Mouse (Mus musculus) kidney, adult 2 months (tissue): Measurements from ENCODE around the gene Slc4a8. TPM values are rescaled to one million over a fixed set of nuclear protein-coding genes. Genes with fewer than 3 reads are reported as not detected.
"Not testable (repeated sequence)": the region's sequence is repeated elsewhere in the genome, so short reads cannot be mapped to it uniquely, and the experiment has no call there.

Experiments
- DNase-seq: peaks from one replicate; pipeline ENCODE4 v3.0.0; 2021
- H3K27ac ChIP-seq: fragments of 200-500 bp; 2 replicates; pipeline ENCODE4 v1.5.1; 2012; ENCODE audit warnings: low read depth, low read length, control low read depth, inconsistent platforms; ENCODE audit not compliant: insufficient read depth
- H3K27me3 ChIP-seq: fragments of 200-500 bp; replicated peaks from 2 replicates; pipeline ENCODE4 v1.6.1; 2012; ENCODE audit warnings: mild to moderate bottlenecking, moderate library complexity, low read length, inconsistent platforms; ENCODE audit not compliant: control insufficient read depth, insufficient read depth
- H3K36me3 ChIP-seq: fragments of 200-500 bp; 2 replicates; pipeline ENCODE4 v1.6.1; 2012; ENCODE audit warnings: mild to moderate bottlenecking, moderate library complexity, low read length, inconsistent platforms; ENCODE audit not compliant: control insufficient read depth, insufficient read depth
- H3K4me1 ChIP-seq: fragments of 200-500 bp; 2 replicates; pipeline ENCODE4 v1.6.1; 2011; ENCODE audit warnings: low read length; ENCODE audit not compliant: control insufficient read depth, insufficient read depth
- H3K4me3 ChIP-seq: fragments of 200-500 bp; 2 replicates; pipeline ENCODE4 v1.5.1; 2011; ENCODE audit warnings: mild to moderate bottlenecking, low read depth, low read length, control low read depth; ENCODE audit not compliant: insufficient read depth
- CTCF ChIP-seq: fragments of 200-500 bp; conservative IDR thresholded peaks from 2 replicates; pipeline ENCODE4 v1.5.1; 2011; ENCODE audit warnings: low read depth, mild to moderate bottlenecking, control low read depth, low read length, moderate library complexity, mixed read lengths; ENCODE audit not compliant: insufficient read depth, insufficient read length
- POLR2A ChIP-seq: fragments of 200-500 bp; IDR thresholded peaks from one replicate; pipeline ENCODE4 v1.6.1; 2011; ENCODE audit warnings: low read depth, low read length, control low read depth
- whole genome bisulfite sequencing: fragments of 180-500 bp; shearing (Covaris S2); methylation state at CpG from one replicate; pipeline ENCODE4 v1.1.7; 2018; 5-methylcytosine and 5-hydroxymethylcytosine counted together
- polyA plus RNA-seq: library from polyadenylated mRNA; depleted of rRNA; stranded (reverse); fragments of >200 nt; gene quantifications from 2 replicates; pipeline ENCODE4 v1.2.3, GENCODE M21; 2012

Slc4a8 gene
- polyA plus RNA-seq, 1 experiment = 5.9 TPM

DNA sequence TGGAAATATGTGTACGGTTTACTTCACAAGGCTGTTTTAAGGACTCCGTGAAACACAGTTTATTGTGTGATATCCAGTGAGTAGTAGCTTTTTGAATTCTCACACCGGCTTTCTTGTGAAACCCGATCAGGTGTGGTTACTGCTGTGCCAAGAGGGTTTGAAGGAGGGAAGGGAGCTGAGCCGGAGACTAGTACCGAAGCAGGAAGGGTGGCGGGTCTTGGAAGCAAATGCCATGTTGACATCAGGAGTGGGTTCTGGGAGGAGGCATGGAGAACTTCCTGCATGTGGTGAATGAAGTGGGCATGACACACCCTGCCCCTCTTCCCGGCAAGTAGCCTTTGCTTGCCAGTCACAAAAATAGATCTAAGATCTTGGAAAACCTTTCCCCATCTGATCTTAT is 1.1 kb downstream of the Slc4a8 start:
- no peak for DNase-seq
- Histone ChIP-seq H3K27ac (no peak overlapping the region), H3K4me1 (no peaks in the 10 kb centered on the region; the same call in 1 of the 2 replicates), H3K27me3 (no peaks in the 10 kb centered on the region), H3K4me3 (no peak overlapping the region; the same call in none of the 2 replicates), H3K36me3 (no peaks in the 10 kb centered on the region)
- TF ChIP-seq CTCF = no peak
- no peak for TF ChIP-seq POLR2A
- WGBS = 43% methylated on average over 8 of the region's 8 CpGs

DNA sequence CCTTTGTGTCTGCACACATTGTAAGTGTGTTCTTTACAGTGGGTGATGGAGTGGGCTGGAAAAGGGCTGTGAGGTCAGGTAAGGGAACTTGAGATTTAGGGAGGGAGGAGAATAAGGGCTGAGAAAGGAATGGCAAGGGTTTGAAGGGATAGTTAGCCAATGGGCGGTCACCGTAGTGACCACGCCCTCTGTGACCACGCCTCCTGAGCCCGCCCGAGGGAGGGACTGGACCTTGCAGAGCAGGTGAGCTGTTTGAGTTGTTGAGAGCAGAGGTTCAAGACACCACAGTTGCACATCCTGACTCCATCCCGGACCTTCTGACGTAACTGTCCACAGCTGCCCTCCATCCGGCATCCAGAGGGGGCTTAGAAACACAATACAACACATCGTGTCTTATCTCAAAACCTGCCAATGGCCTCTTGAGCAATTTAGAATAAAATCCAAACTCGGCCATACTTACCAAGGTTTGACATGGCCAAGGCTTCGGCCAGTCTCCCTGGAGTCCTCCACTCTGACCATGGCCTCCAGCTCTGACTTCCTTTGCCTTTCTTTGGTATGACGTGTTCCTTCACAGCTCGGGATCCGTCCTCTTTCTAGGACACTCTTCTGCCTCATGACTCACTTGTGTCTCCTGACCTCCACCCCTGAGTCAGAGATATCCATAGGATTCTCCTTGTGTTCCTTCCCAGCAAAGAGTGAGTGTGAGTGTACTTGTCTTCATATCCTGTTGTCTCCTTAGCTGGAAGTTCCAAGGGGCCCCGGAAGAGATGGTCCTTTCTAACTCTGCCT is 2.8 kb downstream of the Slc4a8 start:
- Histone ChIP-seq H3K27me3 (no peaks in the 10 kb centered on the region), H3K27ac (no peak overlapping the region), H3K4me3 (no peak overlapping the region), H3K36me3 (no peaks in the 10 kb centered on the region), H3K4me1 (no peaks in the 10 kb centered on the region; the same call in 1 of the 2 replicates)
- WGBS = 85% methylated on average over 16 of the region's 16 CpGs
- DNase-seq = no peak
- TF ChIP-seq CTCF (no peak), POLR2A (no peak)

DNA sequence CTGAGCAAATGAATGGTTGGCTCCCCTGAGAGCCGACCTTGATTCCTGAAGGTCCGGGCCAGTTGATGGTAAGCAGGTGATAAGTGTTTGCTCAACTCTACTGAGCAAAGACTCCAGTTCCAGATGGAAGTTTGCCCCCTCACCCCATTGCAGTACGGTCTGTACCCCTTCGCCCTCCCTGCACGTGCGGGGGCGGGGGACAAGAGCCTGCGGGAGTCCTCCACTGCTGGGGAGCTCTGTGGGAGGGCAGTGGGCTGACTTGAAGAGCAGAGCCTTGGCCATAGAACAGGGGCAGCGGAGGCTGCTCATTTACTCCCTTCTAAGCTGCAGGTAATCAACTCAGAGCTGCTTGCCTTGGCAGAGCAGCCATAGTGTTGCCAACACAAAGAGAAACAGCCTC is 5.3 kb downstream of the Slc4a8 start:
- H3K27me3 ChIP-seq = no peaks in the 10 kb centered on the region
- H3K27ac ChIP-seq = no peak overlapping the region
- 59% methylated on average over 9 of the region's 9 CpGs for WGBS
- no peaks in the 10 kb centered on the region for H3K36me3 ChIP-seq
- H3K4me1 ChIP-seq = no peaks in the 10 kb centered on the region
- H3K4me3 ChIP-seq = no peak overlapping the region
- TF ChIP-seq CTCF (no peak), POLR2A (no peak)
- no peak for DNase-seq

DNA sequence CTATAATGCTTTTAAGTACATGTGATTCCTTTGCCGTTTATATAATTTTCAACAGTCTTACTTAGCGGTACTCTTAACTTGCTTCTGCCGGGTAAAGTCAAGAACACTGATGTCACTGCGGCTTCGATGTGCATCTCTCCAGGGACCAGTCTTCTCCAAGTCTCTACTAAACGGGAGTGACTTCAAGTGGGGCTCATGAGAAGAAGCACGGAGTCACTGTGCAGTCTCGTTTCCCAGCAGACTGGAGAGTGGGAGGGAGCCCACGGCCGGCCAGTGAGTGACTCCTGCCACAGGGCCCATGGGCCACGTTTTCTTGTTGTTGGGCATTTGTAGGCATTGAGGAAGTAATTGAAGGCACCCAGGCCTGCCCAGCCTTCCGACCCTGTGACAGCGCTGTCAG is 6.3 kb downstream of the Slc4a8 start:
- TF ChIP-seq CTCF (no peak), POLR2A (no peak)
- WGBS = 89% methylated on average over 13 of the region's 13 CpGs
- no peaks in the 10 kb centered on the region for H3K27me3 ChIP-seq

DNA sequence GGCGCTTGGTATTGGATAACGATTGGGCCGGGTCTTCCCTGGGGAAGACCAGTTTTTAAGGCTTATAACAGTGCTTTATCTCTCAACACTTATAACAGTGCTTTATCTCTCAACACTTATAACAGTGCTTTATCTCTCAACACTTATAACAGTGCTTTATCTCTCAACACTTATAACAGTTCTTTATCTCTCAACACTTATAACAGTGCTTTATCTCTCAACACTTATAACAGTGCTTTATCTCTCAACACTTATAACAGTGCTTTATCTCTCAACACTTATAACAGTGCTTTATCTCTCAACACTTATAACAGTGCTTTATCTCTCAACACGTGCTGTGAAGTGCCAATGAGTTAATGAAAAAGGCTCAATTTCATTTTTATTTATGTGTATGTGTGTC is 7.5 kb downstream of the Slc4a8 start:
- not testable (repeated sequence) for H3K27me3 ChIP-seq, H3K4me1 ChIP-seq, H3K36me3 ChIP-seq, H3K27ac ChIP-seq, DNase-seq, H3K4me3 ChIP-seq
- WGBS = 92% methylated on average over 4 of the region's 4 CpGs

More for the DNA sequence above, 6.3 kb downstream of the Slc4a8 start:
- no peak for DNase-seq
- no peak overlapping the region for H3K4me3 ChIP-seq
- H3K4me1 ChIP-seq = no peaks in the 10 kb centered on the region
- no peak overlapping the region for H3K27ac ChIP-seq
- H3K36me3 ChIP-seq = no peaks in the 10 kb centered on the region

DNA sequence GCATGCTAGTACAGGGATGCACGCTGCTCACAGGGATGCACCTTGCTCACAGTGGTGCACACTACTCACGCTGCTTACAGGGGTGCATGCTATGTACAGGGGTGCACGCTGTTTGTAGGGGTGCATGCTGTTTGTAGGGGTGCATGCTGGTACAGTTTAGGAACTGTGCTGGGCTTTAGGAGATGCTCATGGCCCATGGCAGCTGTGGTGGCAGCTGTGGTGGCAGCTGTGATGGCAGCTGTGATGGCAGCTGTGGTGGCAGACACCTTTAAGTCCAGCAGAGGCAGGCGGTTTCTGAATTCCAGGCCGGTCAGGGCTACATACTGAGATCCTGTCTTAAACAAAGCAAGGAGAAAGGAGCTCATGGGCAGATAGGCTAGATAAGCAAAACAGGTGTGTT is 8.8 kb downstream of the Slc4a8 start:
- Histone ChIP-seq H3K4me3 (no peak overlapping the region), H3K27me3 (no peaks in the 10 kb centered on the region), H3K36me3 (no peaks in the 10 kb centered on the region), H3K27ac (no peak overlapping the region), H3K4me1 (no peaks in the 10 kb centered on the region)
- no peak for TF ChIP-seq CTCF
- no peak for TF ChIP-seq POLR2A
- WGBS = 96% methylated on average over 5 of the region's 5 CpGs
- DNase-seq = no peak

DNA sequence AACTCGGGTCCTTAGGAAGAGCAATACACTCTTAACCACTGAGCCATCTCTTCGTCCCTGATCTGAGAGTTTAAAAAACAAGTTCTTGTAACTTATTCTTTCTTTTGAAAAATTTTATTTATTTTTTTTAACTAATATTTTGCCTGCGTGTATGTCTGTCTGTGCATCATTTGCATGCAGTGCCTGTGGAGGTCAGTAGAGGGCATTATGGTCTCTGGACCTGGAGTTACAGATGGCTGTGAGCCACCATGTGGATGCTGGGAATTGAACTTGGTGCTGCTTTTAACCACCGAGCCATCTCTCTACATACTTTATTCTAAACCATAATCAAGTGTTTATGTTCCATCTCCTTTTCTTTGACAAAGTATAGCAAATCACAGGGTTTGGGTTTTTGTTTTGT is 11.1 kb downstream of the Slc4a8 start:
- WGBS = 94% methylated on average over 4 of the region's 4 CpGs

DNA sequence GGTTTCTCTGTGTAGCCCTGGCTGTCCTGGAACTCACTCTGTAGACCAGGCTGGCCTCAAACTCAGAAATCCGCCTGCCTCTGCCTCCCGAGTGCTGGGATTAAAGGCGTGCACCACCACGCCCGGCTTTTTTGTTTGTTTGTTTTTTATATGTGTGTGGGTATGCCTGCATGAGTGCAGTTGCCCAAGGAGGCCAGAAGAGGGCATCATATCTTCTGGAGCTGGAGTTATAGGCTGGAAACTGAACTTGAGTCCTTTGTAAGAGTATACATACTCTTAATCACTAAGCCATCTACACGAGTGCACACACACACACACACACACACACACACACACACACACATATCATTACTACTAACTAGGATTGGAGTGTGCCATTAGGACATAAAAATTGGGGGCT is 12.3 kb downstream of the Slc4a8 start:
- H3K27me3 ChIP-seq, H3K4me1 ChIP-seq, H3K4me3 ChIP-seq, DNase-seq, H3K27ac ChIP-seq, H3K36me3 ChIP-seq: not testable (repeated sequence)
- 97% methylated on average over 6 of the region's 6 CpGs for WGBS

More for the DNA sequence above, 11.1 kb downstream of the Slc4a8 start:
- no peaks in the 10 kb centered on the region for H3K4me1 ChIP-seq
- no peak overlapping the region for H3K27ac ChIP-seq
- H3K36me3 ChIP-seq = no peaks in the 10 kb centered on the region
- no peaks in the 10 kb centered on the region for H3K27me3 ChIP-seq
- no peak for DNase-seq
- TF ChIP-seq CTCF (0 out of 2 replicates have a peak, but pooled peaks have one; percentile 20), POLR2A (no peak)
- no peak overlapping the region for H3K4me3 ChIP-seq
